Mouse (Mus musculus) heart, embryonic 14.5 days (tissue): ENCODE data around the gene Btn2a2. TPM values are rescaled to one million over a fixed set of nuclear protein-coding genes. Genes with fewer than 3 reads are reported as not detected.
A peak's percentile ranks its signal among the peaks of the same experiment; 100 is the strongest.

ENCODE experiments used
- ATAC-seq: fragments of 200-750 bp; cut with Nextera tagmentation; 2 replicates; pipeline ENCODE4 v1.8.0; 2017; ENCODE audit warnings: low read depth, moderate TSS enrichment; ENCODE audit not compliant: insufficient number of reproducible peaks, insufficient read depth, low FRiP score
- H3K27ac ChIP-seq, 2 experiments: fragments of 200-500 bp in 1 of 2; fragments of 300-500 bp in 1 of 2; sonication (generic) in 1 of 2; replicated peaks in 1 of 2; 2 replicates each; pipeline ENCODE4 v1.5.1; 2012 to 2014; ENCODE audit warnings: low read depth in 2 of 2, low read length in 2 of 2, control low read depth in 1 of 2, mild to moderate bottlenecking in 1 of 2, mixed read lengths in 1 of 2; ENCODE audit not compliant: control insufficient read depth in 1 of 2, insufficient read depth in 1 of 2
- H3K27me3 ChIP-seq: fragments of 300-500 bp; sonication (generic); 2 replicates; pipeline ENCODE4 v1.6.1; 2014; ENCODE audit warnings: mild to moderate bottlenecking, low read length, control low read depth; ENCODE audit not compliant: control insufficient read depth, insufficient read depth
- H3K36me3 ChIP-seq: fragments of 300-500 bp; sonication (generic); 2 replicates; pipeline ENCODE4 v1.6.1; 2014; ENCODE audit warnings: mild to moderate bottlenecking, control low read depth, low read length, mixed read lengths; ENCODE audit not compliant: control insufficient read depth, insufficient read depth
- H3K4me1 ChIP-seq, 2 experiments: fragments of 200-500 bp in 1 of 2; fragments of 300-500 bp in 1 of 2; sonication (generic) in 1 of 2; 2 replicates each; pipeline ENCODE4 v1.6.1; 2012 to 2014; ENCODE audit warnings: low read length in 2 of 2, control low read depth in 1 of 2, mixed read lengths in 1 of 2; ENCODE audit not compliant: control insufficient read depth in 2 of 2, insufficient read depth in 2 of 2
- H3K4me2 ChIP-seq: fragments of 300-500 bp; sonication (generic); 2 replicates; pipeline ENCODE4 v1.6.1; 2014; ENCODE audit warnings: mild to moderate bottlenecking, low read length
- H3K4me3 ChIP-seq, 2 experiments: fragments of 200-500 bp in 1 of 2; fragments of 300-500 bp in 1 of 2; sonication (generic) in 1 of 2; 2 replicates each; pipeline ENCODE4 v1.5.1; 2012 to 2014; ENCODE audit warnings: low read length in 2 of 2, mild to moderate bottlenecking in 2 of 2, control low read depth in 1 of 2, low read depth in 1 of 2, moderate library complexity in 1 of 2; ENCODE audit not compliant: control insufficient read depth in 1 of 2, insufficient read depth in 1 of 2
- H3K9ac ChIP-seq: fragments of 300-500 bp; sonication (generic); 2 replicates; pipeline ENCODE4 v1.6.1; 2014; ENCODE audit warnings: mild to moderate bottlenecking, low read length
- H3K9me3 ChIP-seq: fragments of 300-500 bp; sonication (generic); 2 replicates; pipeline ENCODE4 v1.6.1; 2016; ENCODE audit warnings: low read length, control low read depth; ENCODE audit not compliant: control insufficient read depth
- WGBS: fragments of 180-500 bp; shearing (Covaris S2); extraction: QIAGEN DNeasy Blood & Tissue Kit; methylation state at CpG from one replicate; pipeline ENCODE4 v1.1.7; 2014; 5-methylcytosine and 5-hydroxymethylcytosine counted together
- microRNA-seq: library from miRNA; unstranded; fragments of <30 nt; microRNA quantifications from one replicate; pipeline ENCODE4, GENCODE M21; 2016
- polyA plus RNA-seq: library from polyadenylated mRNA; unstranded; fragments of >200 nt; fragmentation: Nextera tagmentation; extraction: Ambion mirVana; gene quantifications from 2 replicates; pipeline ENCODE4 v1.2.1, GENCODE M21; 2014

The Btn2a2 gene
- polyA plus RNA-seq, 1 experiment from 2014 or later = 0.43 TPM

DNA sequence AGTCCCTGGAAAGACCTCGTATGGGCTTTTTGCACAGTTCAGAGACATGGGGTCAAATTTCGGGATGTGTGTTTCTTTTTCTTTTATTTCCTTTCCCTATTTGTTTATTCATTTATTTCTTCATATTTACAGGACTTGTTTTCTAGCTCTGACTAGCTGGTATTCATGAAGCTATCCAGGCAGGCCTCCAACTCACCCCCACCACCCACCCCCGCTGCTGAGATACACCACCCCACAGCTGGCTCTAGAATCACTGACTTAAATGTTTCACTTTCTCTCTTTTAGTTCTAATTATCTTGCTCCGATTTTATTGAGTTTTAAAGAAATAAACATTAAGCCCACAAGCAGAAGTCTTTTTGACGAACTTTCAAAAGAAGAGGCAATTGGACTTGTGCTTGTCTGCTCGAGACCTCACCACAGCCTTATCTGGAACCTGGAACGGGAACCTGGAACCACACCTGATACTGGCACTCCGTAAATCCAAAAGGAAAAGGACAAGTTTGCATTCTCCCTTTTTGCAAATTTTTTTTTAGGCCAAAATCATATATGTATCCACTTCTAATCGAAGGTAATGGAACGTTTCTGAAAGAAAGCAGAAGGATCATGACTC is 58.8 kb downstream of the Btn2a2 start:
- Histone ChIP-seq H3K9ac (peak overlapping the region; percentile 82), H3K36me3 (peaks cover 4% of the 10 kb centered on the region; the same call in 1 of the 2 replicates), H3K4me1 (peaks cover 2 to 7% of the 10 kb centered on the region in 2 experiments; a peak in 2 of 4 replicates), H3K4me2 (peak overlapping the region; percentile 83), H3K27me3 (no peaks in the 10 kb centered on the region), H3K9me3 (no peaks in the 10 kb centered on the region), H3K27ac (peak overlapping the region; percentile 92 to 96; a peak in 3 of 4 replicates), H3K4me3 (peak overlapping the region; percentile 45 to 66)
- no peak for ATAC-seq
- 31% methylated on average over 10 of the region's 10 CpGs for WGBS

GRCm38 (mm10) chr13:23428166-23428993 is 60.3 kb downstream of the Btn2a2 start:
- H3K27me3 ChIP-seq = no peaks in the 10 kb centered on the region
- 0 out of 4 replicates have a peak, but pooled peaks cover 0 to 9% of the 10 kb centered on the region in 2 experiments for H3K4me1 ChIP-seq
- peaks cover 4% of the 10 kb centered on the region; the same call in 1 of the 2 replicates for H3K36me3 ChIP-seq
- no peaks in the 10 kb centered on the region for H3K9me3 ChIP-seq
- ATAC-seq = no peak
- H3K4me3 ChIP-seq = no peak overlapping the region
- H3K9ac ChIP-seq = no peak overlapping the region
- H3K27ac ChIP-seq = no peak overlapping the region
- WGBS = 59% methylated on average over 16 of the region's 16 CpGs
- H3K4me2 ChIP-seq = no peak overlapping the region

Small RNAs within 50 kb of the gene (microRNA-seq; reads per million reads assigned to microRNA genes)
- gene Gm44297 = not detected
- not detected for gene n-TStga1

Other genes starting within 250 kb of the Btn2a2 start
- gene Vmn1r223, start 241.7 kb downstream of the Btn2a2 start, polyA plus RNA-seq = not detected in 2 replicates
- gene Zfp322a, start 119.6 kb downstream of the Btn2a2 start, polyA plus RNA-seq = 39.5 and 41.0 TPM in 2 replicates
- gene Abt1, start 65.0 kb downstream of the Btn2a2 start, polyA plus RNA-seq = 8.3 and 9.1 TPM in 2 replicates
- gene Btn1a1, start 23.0 kb downstream of the Btn2a2 start, polyA plus RNA-seq = 1.7 and 1.9 TPM in 2 replicates
- gene Hist1h4h, start 42.2 kb upstream of the Btn2a2 start, polyA plus RNA-seq = 7.5 and 8.5 TPM in 2 replicates
- gene Hist1h2af, start 45.0 kb upstream of the Btn2a2 start, polyA plus RNA-seq = 3.8 and 5.4 TPM in 2 replicates
- 3.0 and 4.3 TPM in 2 replicates for gene Hist1h3g, start 46.6 kb upstream of the Btn2a2 start, polyA plus RNA-seq
- 0.65 and 0.66 TPM in 2 replicates for gene Hist1h2bh, start 54.5 kb upstream of the Btn2a2 start, polyA plus RNA-seq
- 0.65 and 0.72 TPM in 2 replicates for gene Hist1h3f, start 55.2 kb upstream of the Btn2a2 start, polyA plus RNA-seq
- gene Hist1h4f, start 62.8 kb upstream of the Btn2a2 start, polyA plus RNA-seq = not detected in 2 replicates
- 0.24 and 0.41 TPM in 2 replicates for gene Hist1h1d, start 64.4 kb upstream of the Btn2a2 start, polyA plus RNA-seq
- gene Hist1h3e, start 73.5 kb upstream of the Btn2a2 start, polyA plus RNA-seq = 2.0 TPM in 2 replicates
- gene Hist1h2ae, start 82.4 kb upstream of the Btn2a2 start, polyA plus RNA-seq = 34.9 and 49.1 TPM in 2 replicates
- gene Hist1h2bg, start 82.5 kb upstream of the Btn2a2 start, polyA plus RNA-seq = 3.7 and 6.2 TPM in 2 replicates
- 0.61 and 3.7 TPM in 2 replicates for gene Hist1h2bf, start 85.3 kb upstream of the Btn2a2 start, polyA plus RNA-seq
- gene Hist1h2ad, start 85.5 kb upstream of the Btn2a2 start, polyA plus RNA-seq = 0.44 and 0.53 TPM in 2 replicates
- gene Hist1h3d, start 86.9 kb upstream of the Btn2a2 start, polyA plus RNA-seq = 2.2 and 3.7 TPM in 2 replicates
- gene Hist1h4d, start 92.7 kb upstream of the Btn2a2 start, polyA plus RNA-seq = 38.6 and 49.0 TPM in 2 replicates
- gene Hist1h2be, start 132.3 kb upstream of the Btn2a2 start, polyA plus RNA-seq = 1.3 and 1.8 TPM in 2 replicates
- gene Hist1h1e, start 133.7 kb upstream of the Btn2a2 start, polyA plus RNA-seq = 8.7 and 10.0 TPM in 2 replicates
- gene Hist1h2ac, start 195.1 kb upstream of the Btn2a2 start, polyA plus RNA-seq = 0.46 and 0.65 TPM in 2 replicates
- 51.9 and 57.5 TPM in 2 replicates for gene Hist1h2bc, start 195.3 kb upstream of the Btn2a2 start, polyA plus RNA-seq
- 0.30 TPM in 1 of 2 replicates, not detected in the other for gene Hist1h1t, start 207.0 kb upstream of the Btn2a2 start, polyA plus RNA-seq
- 2.2 and 3.2 TPM in 2 replicates for gene Hist1h4c, start 209.6 kb upstream of the Btn2a2 start, polyA plus RNA-seq
- gene Hfe, start 222.0 kb upstream of the Btn2a2 start, polyA plus RNA-seq = 13.0 and 15.1 TPM in 2 replicates
- gene Hist1h1c, start 250.0 kb upstream of the Btn2a2 start, polyA plus RNA-seq = 36.9 and 43.9 TPM in 2 replicates